Mouse (Mus musculus): Measurements from ENCODE around the gene Tmem170.

GRCm38 (mm10) chr8:111883615-111884014 lies 7.1 kb upstream of the Tmem170 start:
- TF ChIP-seq ZNF384 (IDR thresholded peaks at IDR 0.05; ENCODE audit: low read depth, low read length) (no peak), MAFK (IDR thresholded peaks at IDR 0.05; ENCODE audit: insufficient read depth, low read depth, low read length) (no peak)
